Comparison of ENCODE assay signal across 31 mouse cellular contexts in genomic region chr17:73382327-73383014, GRCm38 (mm10). TPM values are rescaled to one million over a fixed set of nuclear protein-coding genes. Genes with fewer than 3 reads are reported as not detected.
DNase-seq lines count a peak whose midpoint lies in the region; ATAC-seq and TF ChIP-seq lines count a peak whose summit lies in the region.
"Had no signal": no experiment of that assay in that cellular context is flagged by ENCODE, and none has a peak within 500 bp of the region (broad histone marks: within the 10 kb centered on the region; RNA-seq: fewer than 3 reads in every experiment).

No protein-coding gene starts in this region.

- peak; percentile 48; the same call in 1 of the 2 replicates for ATAC-seq in forebrain, embryonic 15.5 days (replicated peaks)
- ATAC-seq in forebrain, embryonic 11.5 days (replicated peaks; ENCODE audit: low FRiP score), result no peak
- no peak for ATAC-seq in heart, embryonic 11.5 days (replicated peaks; ENCODE audit: insufficient number of reproducible peaks, low FRiP score, low TSS enrichment)
- ATAC-seq: forebrain, embryonic 14.5 days; intestine, embryonic 15.5 days; Patski had no signal

- H3K27ac ChIP-seq in forebrain, embryonic 15.5 days (replicated peaks), result no peak overlapping the region
- no peak overlapping the region for H3K27ac ChIP-seq in forebrain, embryonic 11.5 days (ENCODE audit: low read depth, low read length)
- H3K27ac ChIP-seq in gastrocnemius, adult 2 months, result no peak overlapping the region
- no peak overlapping the region for H3K27ac ChIP-seq in CH12.LX (ENCODE audit: insufficient read depth, low read depth)
- no peak overlapping the region for H3K27ac ChIP-seq in heart, embryonic 11.5 days (ENCODE audit: low read depth, low read length)
- H3K27ac ChIP-seq: embryonic facial prominence, embryonic 12.5 days; embryonic facial prominence, embryonic 15.5 days; heart, embryonic 13.5 days; hindbrain, embryonic 12.5 days; hindbrain, embryonic 15.5 days; intestine, embryonic 15.5 days had no signal

- 80% methylated on average over 9 of the region's 9 CpGs for WGBS in forebrain, embryonic 15.5 days
- 79% methylated on average over 9 of the region's 9 CpGs for WGBS in forebrain, embryonic 11.5 days
- 71% methylated on average over 9 of the region's 9 CpGs for WGBS in heart, embryonic 11.5 days (ENCODE audit: insufficient replicate concordance)

- H3K4me2 ChIP-seq in forebrain, embryonic 15.5 days (replicated peaks), result no peak overlapping the region
- no peak overlapping the region for H3K4me2 ChIP-seq in forebrain, embryonic 11.5 days (ENCODE audit: low read depth, low read length, severe bottlenecking)
- H3K4me2 ChIP-seq in CH12.LX (ENCODE audit: insufficient read depth, low read depth, poor library complexity, severe bottlenecking), result no peak overlapping the region
- no peak overlapping the region for H3K4me2 ChIP-seq in heart, embryonic 11.5 days
- H3K4me2 ChIP-seq: embryonic facial prominence, embryonic 12.5 days; embryonic facial prominence, embryonic 15.5 days; heart, embryonic 13.5 days; hindbrain, embryonic 12.5 days; hindbrain, embryonic 15.5 days; intestine, embryonic 15.5 days had no signal

- DNase-seq in forebrain, embryonic 11.5 days (ENCODE audit: low spot score), result no peak
- DNase-seq in gastrocnemius, adult 2 months, result no peak
- no peak for DNase-seq in gastrocnemius, adult 18-20 months (ENCODE audit: low spot score)
- DNase-seq in CH12.LX (ENCODE audit: extremely low read depth), result no peak
- DNase-seq: adrenal gland, postnatal 10 days; adrenal gland, postnatal 36 days; cerebellum, adult 11 months; cerebellum, adult 2 months; cerebellum, adult 9-11 months; cerebellum, postnatal 25 days; gastrocnemius, postnatal 14 days; heart, adult 18-20 months; heart, postnatal 14 days; heart, postnatal 4 days; kidney, adult 11 months; kidney, adult 8-10 months had no signal

- no peaks in the 10 kb centered on the region for H3K27me3 ChIP-seq in forebrain, embryonic 15.5 days
- no peaks in the 10 kb centered on the region for H3K27me3 ChIP-seq in forebrain, embryonic 11.5 days (ENCODE audit: control insufficient read depth, insufficient read depth, low read length)
- H3K27me3 ChIP-seq in CH12.LX (replicated peaks), result no peaks in the 10 kb centered on the region
- H3K27me3 ChIP-seq in heart, embryonic 11.5 days (ENCODE audit: control insufficient read depth, insufficient read depth, low read length), result no peaks in the 10 kb centered on the region
- H3K27me3 ChIP-seq: embryonic facial prominence, embryonic 12.5 days; embryonic facial prominence, embryonic 15.5 days; heart, embryonic 13.5 days; hindbrain, embryonic 12.5 days; hindbrain, embryonic 15.5 days; intestine, embryonic 15.5 days; Patski had no signal

- intact Hi-C loops in gastrocnemius, adult 2 months (cut with DNase I), result no loop called here

- H3K4me1 ChIP-seq in forebrain, embryonic 15.5 days, result no peaks in the 10 kb centered on the region
- no peaks in the 10 kb centered on the region for H3K4me1 ChIP-seq in forebrain, embryonic 11.5 days (replicated peaks; ENCODE audit: control insufficient read depth, insufficient read depth, low read length)
- H3K4me1 ChIP-seq in CH12.LX (ENCODE audit: control insufficient read depth in 1 of 2, insufficient read depth in 2 of 2), result peaks cover 0 to 5% of the 10 kb centered on the region in 2 experiments; a peak in 1 of 4 replicates
- H3K4me1 ChIP-seq in heart, embryonic 11.5 days (ENCODE audit: control insufficient read depth, insufficient read depth, low read length), result no peaks in the 10 kb centered on the region
- H3K4me1 ChIP-seq: embryonic facial prominence, embryonic 12.5 days; embryonic facial prominence, embryonic 15.5 days; heart, embryonic 13.5 days; hindbrain, embryonic 12.5 days; hindbrain, embryonic 15.5 days; intestine, embryonic 15.5 days had no signal

- no peak for TF ChIP-seq POLR2A in CH12.LX (IDR thresholded peaks at IDR 0.05; ENCODE audit: low read depth, low read length)

- no peaks in the 10 kb centered on the region for H3K36me3 ChIP-seq in forebrain, embryonic 15.5 days
- H3K36me3 ChIP-seq in forebrain, embryonic 11.5 days (ENCODE audit: control insufficient read depth, insufficient read depth, low read length), result no peaks in the 10 kb centered on the region
- H3K36me3 ChIP-seq in CH12.LX (replicated peaks in 1 of 2; ENCODE audit: control insufficient read depth in 1 of 2, insufficient read depth in 1 of 2, low read length in 1 of 2), result no peaks in the 10 kb centered on the region
- no peaks in the 10 kb centered on the region for H3K36me3 ChIP-seq in heart, embryonic 11.5 days (ENCODE audit: control insufficient read depth, insufficient read depth, low read length)
- H3K36me3 ChIP-seq: embryonic facial prominence, embryonic 12.5 days; embryonic facial prominence, embryonic 15.5 days; G1E; heart, embryonic 13.5 days; hindbrain, embryonic 12.5 days; hindbrain, embryonic 15.5 days; intestine, embryonic 15.5 days had no signal

- no peak overlapping the region for H3K4me3 ChIP-seq in forebrain, embryonic 15.5 days
- no peak overlapping the region for H3K4me3 ChIP-seq in forebrain, embryonic 11.5 days (ENCODE audit: low read depth, low read length)
- H3K4me3 ChIP-seq in gastrocnemius, adult 2 months, result no peak overlapping the region
- no peak overlapping the region for H3K4me3 ChIP-seq in CH12.LX (replicated peaks in 1 of 3; ENCODE audit: low read depth in 2 of 3, low read length in 2 of 3, poor library complexity in 1 of 3)
- no peak overlapping the region for H3K4me3 ChIP-seq in heart, embryonic 11.5 days (ENCODE audit: low read depth, low read length)
- H3K4me3 ChIP-seq: embryonic facial prominence, embryonic 12.5 days; embryonic facial prominence, embryonic 15.5 days; heart, embryonic 13.5 days; hindbrain, embryonic 12.5 days; hindbrain, embryonic 15.5 days; intestine, embryonic 15.5 days had no signal

- H3K9me3 ChIP-seq in forebrain, embryonic 15.5 days, result no peaks in the 10 kb centered on the region
- H3K9me3 ChIP-seq in forebrain, embryonic 11.5 days (ENCODE audit: control insufficient read depth, low read length), result no peaks in the 10 kb centered on the region
- no peaks in the 10 kb centered on the region for H3K9me3 ChIP-seq in CH12.LX (replicated peaks; ENCODE audit: low read length)
- no peaks in the 10 kb centered on the region for H3K9me3 ChIP-seq in heart, embryonic 11.5 days (replicated peaks; ENCODE audit: control insufficient read depth, low read length)
- H3K9me3 ChIP-seq: embryonic facial prominence, embryonic 12.5 days; embryonic facial prominence, embryonic 15.5 days; G1E; heart, embryonic 13.5 days; hindbrain, embryonic 12.5 days; hindbrain, embryonic 15.5 days; intestine, embryonic 15.5 days had no signal

- peak; percentile 26; the same call in 1 of the 2 replicates for TF ChIP-seq CTCF in gastrocnemius, adult 2 months (IDR thresholded peaks at IDR 0.05)
- peak in 1 of 2 experiments; percentile 58; a peak in 2 of 4 replicates for TF ChIP-seq CTCF in CH12.LX (conservative IDR thresholded peaks at IDR 0.05 in 1 of 2, IDR thresholded peaks at IDR 0.05 in 1 of 2; ENCODE audit: low read depth in 2 of 2, low read length in 2 of 2)

- no peak for TF ChIP-seq EP300 in CH12.LX (IDR thresholded peaks at IDR 0.05; ENCODE audit: low read length)

- dilution Hi-C loops in CH12.LX (cut with MboI; ENCODE audit: extremely low pct_ligation_motif_present, extremely low pct_unique_long_range_greater_than_20kb, low sequenced_read_pairs), result no loop called here

- no peak overlapping the region for H3K9ac ChIP-seq in forebrain, embryonic 15.5 days (replicated peaks)
- H3K9ac ChIP-seq in forebrain, embryonic 11.5 days (ENCODE audit: low read length), result no peak overlapping the region
- no peak overlapping the region for H3K9ac ChIP-seq in CH12.LX (ENCODE audit: insufficient read depth, low read depth)
- no peak overlapping the region for H3K9ac ChIP-seq in heart, embryonic 11.5 days (ENCODE audit: low read depth, low read length)
- H3K9ac ChIP-seq: embryonic facial prominence, embryonic 12.5 days; embryonic facial prominence, embryonic 15.5 days; heart, embryonic 13.5 days; hindbrain, embryonic 12.5 days; hindbrain, embryonic 15.5 days; intestine, embryonic 15.5 days had no signal

- in situ Hi-C loops in CH12.LX (cut with MboI; ENCODE audit: low pct_ligation_motif_present, low pct_unique_long_range_greater_than_20kb, low sequenced_read_pairs), result no loop called here

- no peaks in the 10 kb centered on the region for H3K79me2 ChIP-seq in CH12.LX (replicated peaks; ENCODE audit: control insufficient read depth, extremely low read depth, insufficient read depth, poor library complexity, severe bottlenecking)

- TF ChIP-seq RAD21 in CH12.LX (IDR thresholded peaks at IDR 0.05; ENCODE audit: low read depth, low read length), result peak; percentile 58

TF ChIP-seq in CH12.LX, 34 proteins besides CTCF, POLR2A, EP300 and RAD21:
- TF ChIP-seq HCFC1 (IDR thresholded peaks at IDR 0.05; ENCODE audit: low read depth, low read length), result no peak
- TF ChIP-seq SMC3 (IDR thresholded peaks at IDR 0.05; ENCODE audit: low read depth, low read length), result peak; percentile 55

RNA-seq across cellular contexts. Expression of gene Capn13, which starts 18.2 kb away (rescaled TPM):
- not detected in 2 replicates for polyA plus RNA-seq in forebrain, embryonic 15.5 days (2015; fragmentation: Nextera tagmentation; extraction: Ambion mirVana)
- polyA plus RNA-seq in forebrain, embryonic 11.5 days (2014; fragmentation: Nextera tagmentation; extraction: Ambion mirVana), result not detected in 2 replicates
- total RNA-seq in gastrocnemius, adult 2 months (2021), result not detected
- total RNA-seq in gastrocnemius, adult 18-20 months (2021), result not detected
- not detected in 2 replicates for total RNA-seq in CH12.LX (2012; rRNA removed)
- not detected in 2 replicates for total RNA-seq in CH12.LX (2014; rRNA removed)
- polyA plus RNA-seq in CH12.LX (2012; ENCODE audit: insufficient read length, low read depth), result not detected in 2 replicates
- polyA plus RNA-seq in heart, embryonic 11.5 days (2014; fragmentation: Nextera tagmentation; extraction: Ambion mirVana), result not detected in 2 replicates
- total RNA-seq: adrenal gland, adult 18-20 months; adrenal gland, postnatal 10 days; adrenal gland, postnatal 36 days; common myeloid progenitor, adult 5-6 weeks; G1E; gastrocnemius, postnatal 14 days; heart, adult 18-20 months; heart, postnatal 14 days; heart, postnatal 4 days had no signal
- polyA plus RNA-seq: embryonic facial prominence, embryonic 12.5 days; forebrain, embryonic 14.5 days; frontal cortex, adult 2 months; G1E; heart, embryonic 13.5 days; heart, embryonic 16.5 days; hindbrain, embryonic 12.5 days; Patski had no signal
